10 mouse cellular contexts compared by ENCODE assay signal in genomic region chr7:118841030-118841745, GRCm38 (mm10). TPM values are rescaled to one million over a fixed set of nuclear protein-coding genes. Genes with fewer than 3 reads are reported as not detected.
DNase-seq lines count a peak whose midpoint lies in the region; ATAC-seq and TF ChIP-seq lines count a peak whose summit lies in the region.
"Had no signal": no experiment of that assay in that cellular context is flagged by ENCODE, and none has a peak within 500 bp of the region (broad histone marks: within the 10 kb centered on the region; RNA-seq: fewer than 3 reads in every experiment).

No protein-coding gene starts in this region.

- peaks cover 87% of the 10 kb centered on the region for H3K36me3 ChIP-seq in forebrain, embryonic 15.5 days
- peaks cover 95% of the 10 kb centered on the region for H3K36me3 ChIP-seq in forebrain, embryonic 12.5 days (replicated peaks)

- intact Hi-C loops in left cerebral cortex, postnatal 36 days (cut with DNase I): no loop called here
- intact Hi-C loops in left cerebral cortex, postnatal 4 days (cut with DNase I): no loop called here

- no peak for TF ChIP-seq POLR2A in cerebellum, adult 2 months (IDR thresholded peaks at IDR 0.05; ENCODE audit: borderline replicate concordance, insufficient read depth, low read length)

- TF ChIP-seq CTCF in cerebellum, adult 2 months (IDR thresholded peaks at IDR 0.05; ENCODE audit: borderline replicate concordance, insufficient read depth, low read depth, low read length): no peak

- no peak overlapping the region for H3K4me3 ChIP-seq in forebrain, embryonic 15.5 days
- no peak overlapping the region for H3K4me3 ChIP-seq in forebrain, embryonic 12.5 days (replicated peaks)
- no peak overlapping the region for H3K4me3 ChIP-seq in cerebellum, adult 2 months (replicated peaks; ENCODE audit: insufficient read depth, low read depth, low read length)
- H3K4me3 ChIP-seq: megakaryocyte, embryonic 14.5 days had no signal

- DNase-seq in left cerebral cortex, adult 18-20 months (ENCODE audit: low spot score in 2 of 2): peak; percentile 31 to 51
- DNase-seq in left cerebral cortex, postnatal 36 days (ENCODE audit: low spot score in 2 of 2): no peak
- peak; percentile 52 to 72 for DNase-seq in cerebellum, adult 2 months
- DNase-seq in left cerebral cortex, postnatal 4 days: peak; percentile 63
- no peak for DNase-seq in yolk sac, embryonic 10.5 days (ENCODE audit: low spot score)
- DNase-seq in kidney, postnatal 10 days: no peak

- no peaks in the 10 kb centered on the region for H3K27me3 ChIP-seq in forebrain, embryonic 15.5 days
- no peaks in the 10 kb centered on the region for H3K27me3 ChIP-seq in forebrain, embryonic 12.5 days
- H3K27me3 ChIP-seq in cerebellum, adult 2 months (ENCODE audit: control insufficient read depth, insufficient read depth, low read length): no peaks in the 10 kb centered on the region
- H3K27me3 ChIP-seq: megakaryocyte, embryonic 14.5 days had no signal

- H3K27ac ChIP-seq in forebrain, embryonic 15.5 days (replicated peaks): peak overlapping the region; percentile 45
- H3K27ac ChIP-seq in forebrain, embryonic 12.5 days: no peak overlapping the region
- peak overlapping the region; percentile 63; the same call in 1 of the 2 replicates for H3K27ac ChIP-seq in cerebellum, adult 2 months (ENCODE audit: insufficient read depth, low read length)
- H3K27ac ChIP-seq: liver, embryonic 14.5 days had no signal

- H3K9me3 ChIP-seq in forebrain, embryonic 15.5 days: 0 out of 2 replicates have a peak, but pooled peaks cover 3% of the 10 kb centered on the region
- H3K9me3 ChIP-seq in forebrain, embryonic 12.5 days: peaks cover 4% of the 10 kb centered on the region; the same call in 1 of the 2 replicates

- no peak overlapping the region for H3K9ac ChIP-seq in forebrain, embryonic 15.5 days (replicated peaks)
- no peak overlapping the region for H3K9ac ChIP-seq in forebrain, embryonic 12.5 days
- H3K9ac ChIP-seq: liver, embryonic 14.5 days had no signal

- H3K4me2 ChIP-seq in forebrain, embryonic 15.5 days (replicated peaks): no peak overlapping the region
- no peak overlapping the region for H3K4me2 ChIP-seq in forebrain, embryonic 12.5 days

- 52% methylated on average over 8 of the region's 8 CpGs for WGBS in forebrain, embryonic 15.5 days
- WGBS in forebrain, embryonic 12.5 days: 86% methylated on average over 8 of the region's 8 CpGs
- 23% methylated on average over 8 of the region's 8 CpGs for WGBS in cerebellum, adult 2 months

- H3K4me1 ChIP-seq in forebrain, embryonic 15.5 days: peaks cover 19% of the 10 kb centered on the region
- no peaks in the 10 kb centered on the region for H3K4me1 ChIP-seq in forebrain, embryonic 12.5 days
- H3K4me1 ChIP-seq in cerebellum, adult 2 months (ENCODE audit: control insufficient read depth, insufficient read depth, low read length): peaks cover 46% of the 10 kb centered on the region

- peak; percentile 51 for ATAC-seq in forebrain, embryonic 15.5 days (replicated peaks)
- ATAC-seq in forebrain, embryonic 12.5 days (ENCODE audit: low FRiP score): no peak

RNA-seq across cellular contexts. Expression of gene Iqck, which starts 14.4 kb away (rescaled TPM):
- 2.7 and 3.4 TPM in 2 replicates for polyA plus RNA-seq in forebrain, embryonic 15.5 days (2015; fragmentation: Nextera tagmentation; extraction: Ambion mirVana)
- 3.9 and 4.4 TPM in 2 replicates for polyA plus RNA-seq in forebrain, embryonic 12.5 days (2016; fragmentation: Nextera tagmentation; extraction: Ambion mirVana)
- total RNA-seq in left cerebral cortex, adult 18-20 months (2021): 1 to 10 TPM; 2.6 to 4.0 TPM
- 1 to 10 TPM; 3.4 to 3.9 TPM for total RNA-seq in left cerebral cortex, postnatal 36 days (2021)
- polyA plus RNA-seq in cerebellum, adult 2 months (2012; rRNA removed): 5.9 and 7.4 TPM in 2 replicates
- total RNA-seq in left cerebral cortex, postnatal 4 days (2021): 1 to 10 TPM; 3.5 to 4.0 TPM

RNA-seq across cellular contexts. Expression of gene Knop1, which starts 14.9 kb away (rescaled TPM):
- 82.9 and 92.4 TPM in 2 replicates for polyA plus RNA-seq in forebrain, embryonic 15.5 days (2015; fragmentation: Nextera tagmentation; extraction: Ambion mirVana)
- polyA plus RNA-seq in forebrain, embryonic 12.5 days (2016; fragmentation: Nextera tagmentation; extraction: Ambion mirVana): 127 and 130 TPM in 2 replicates
- 10 to 100 TPM; 22.3 to 23.4 TPM for total RNA-seq in left cerebral cortex, adult 18-20 months (2021)
- 10 to 100 TPM; 24.9 to 28.6 TPM for total RNA-seq in left cerebral cortex, postnatal 36 days (2021)
- polyA plus RNA-seq in cerebellum, adult 2 months (2012; rRNA removed): 16.4 and 16.9 TPM in 2 replicates
- total RNA-seq in left cerebral cortex, postnatal 4 days (2021): 10 to 100 TPM; 42.8 to 46.3 TPM

Comparison
In these comparisons a context has a peak if more than half of its experiments do, and no peak if none do; other contexts are left out.
1. DNase-seq: peak in left cerebral cortex, adult 18-20 months (2 of 2), cerebellum, adult 2 months (2 of 2) and left cerebral cortex, postnatal 4 days (single experiment); none in left cerebral cortex, postnatal 36 days (0 of 2), yolk sac, embryonic 10.5 days (single experiment) and kidney, postnatal 10 days (single experiment).